Mouse (Mus musculus) heart, embryonic 16.5 days (tissue): ENCODE measurements around the gene Cdc25a. TPM values are rescaled to one million over a fixed set of nuclear protein-coding genes. Genes with fewer than 3 reads are reported as not detected.
A peak's percentile ranks its signal among the peaks of the same experiment; 100 is the strongest.

ENCODE experiments used
- ATAC-seq: fragments of 200-750 bp; cut with Nextera tagmentation; replicated peaks from 2 replicates; pipeline ENCODE4 v1.8.0; 2017; ENCODE audit warnings: moderate number of reproducible peaks; ENCODE audit not compliant: insufficient read depth, low FRiP score; ENCODE audit errors: extremely low read depth
- H3K27ac ChIP-seq: fragments of 300-500 bp; sonication (generic); 2 replicates; pipeline ENCODE4 v1.5.1; 2014; ENCODE audit warnings: mild to moderate bottlenecking, low read length, control low read depth, moderate library complexity
- H3K27me3 ChIP-seq: fragments of 300-500 bp; sonication (generic); 2 replicates; pipeline ENCODE4 v1.6.1; 2014; ENCODE audit warnings: low read length, mixed read lengths; ENCODE audit not compliant: control insufficient read depth, insufficient read depth
- H3K36me3 ChIP-seq: fragments of 300-500 bp; sonication (generic); 2 replicates; pipeline ENCODE4 v1.6.1; 2014; ENCODE audit not compliant: control insufficient read depth, insufficient read depth
- H3K4me1 ChIP-seq: fragments of 300-500 bp; sonication (generic); 2 replicates; pipeline ENCODE4 v1.6.1; 2014; ENCODE audit warnings: low read length, mixed read lengths; ENCODE audit not compliant: control insufficient read depth, insufficient read depth
- H3K4me2 ChIP-seq: fragments of 300-500 bp; sonication (generic); 2 replicates; pipeline ENCODE4 v1.6.1; 2014; ENCODE audit warnings: low read depth, mild to moderate bottlenecking, control low read depth, low read length
- H3K4me3 ChIP-seq: fragments of 300-500 bp; sonication (generic); 2 replicates; pipeline ENCODE4 v1.5.1; 2014; ENCODE audit warnings: mild to moderate bottlenecking, control low read depth, low read length
- H3K9ac ChIP-seq: fragments of 300-500 bp; sonication (generic); 2 replicates; pipeline ENCODE4 v1.6.1; 2014; ENCODE audit warnings: low read length, control low read depth
- H3K9me3 ChIP-seq: fragments of 300-500 bp; sonication (generic); replicated peaks from 2 replicates; pipeline ENCODE4 v1.6.1; 2016; ENCODE audit warnings: low read length; ENCODE audit not compliant: control insufficient read depth
- WGBS: fragments of 180-500 bp; shearing (Covaris S2); extraction: QIAGEN DNeasy Blood & Tissue Kit; methylation state at CpG from one replicate; pipeline ENCODE4 v1.1.7; 2014; 5-methylcytosine and 5-hydroxymethylcytosine counted together
- polyA plus RNA-seq: library from polyadenylated mRNA; unstranded; fragments of >200 nt; fragmentation: Nextera tagmentation; extraction: Ambion mirVana; gene quantifications from 2 replicates; pipeline ENCODE4 v1.2.1, GENCODE M21; 2015

Gene Cdc25a
- polyA plus RNA-seq, 1 experiment from 2014 or later, result 14.3 TPM

DNA sequence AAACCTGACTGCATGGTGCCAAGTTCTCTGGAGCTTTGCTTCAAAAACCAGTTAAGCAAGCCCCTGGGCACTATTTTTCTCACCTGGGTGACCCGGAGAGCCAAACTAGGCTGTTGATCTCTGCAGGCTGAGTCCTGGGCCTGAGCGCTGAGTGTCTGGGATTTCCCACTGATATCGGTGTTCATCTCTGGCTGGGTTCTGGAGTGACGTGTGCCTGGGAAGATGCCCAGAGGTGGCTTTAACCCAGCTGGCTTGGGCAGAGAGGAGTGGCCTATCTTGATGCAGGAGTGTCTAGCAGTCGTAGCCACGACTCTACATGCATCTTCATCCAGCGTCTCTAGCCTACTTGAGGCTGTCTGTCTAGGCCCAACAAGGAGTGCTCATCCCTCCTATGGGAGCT lies 36.4 kb downstream of the Cdc25a start:
- no peak overlapping the region for H3K4me2 ChIP-seq
- no peaks in the 10 kb centered on the region for H3K36me3 ChIP-seq
- H3K4me1 ChIP-seq, result no peaks in the 10 kb centered on the region; the same call in 1 of the 2 replicates
- 73% methylated on average over 7 of the region's 7 CpGs for WGBS
- H3K9ac ChIP-seq, result no peak overlapping the region
- H3K4me3 ChIP-seq, result no peak overlapping the region
- no peaks in the 10 kb centered on the region for H3K27me3 ChIP-seq
- H3K27ac ChIP-seq, result no peak overlapping the region
- no peaks in the 10 kb centered on the region for H3K9me3 ChIP-seq
- ATAC-seq, result no peak

GRCm38 (mm10) chr9:109914269-109914926 lies 39.0 kb downstream of the Cdc25a start:
- Histone ChIP-seq H3K36me3 (no peaks in the 10 kb centered on the region), H3K4me1 (no peaks in the 10 kb centered on the region), H3K27ac (no peak overlapping the region), H3K4me2 (no peak overlapping the region), H3K4me3 (no peak overlapping the region), H3K9me3 (no peaks in the 10 kb centered on the region), H3K9ac (no peak overlapping the region), H3K27me3 (no peaks in the 10 kb centered on the region)
- WGBS, result 56% methylated on average over 4 of the region's 4 CpGs
- no peak for ATAC-seq

- Histone ChIP-seq H3K27me3 (no peaks in the 10 kb centered on the region), H3K4me3 (no peak overlapping the region), H3K9ac (no peak overlapping the region), H3K36me3 (no peaks in the 10 kb centered on the region), H3K4me2 (no peak overlapping the region), H3K9me3 (no peaks in the 10 kb centered on the region), H3K4me1 (no peaks in the 10 kb centered on the region), H3K27ac (no peak overlapping the region)
- 64% methylated on average over 2 of the region's 2 CpGs for WGBS
- ATAC-seq, result no peak
Observed at GRCm38 (mm10) chr9:109917931-109918330, 42.6 kb downstream of the Cdc25a start.

DNA sequence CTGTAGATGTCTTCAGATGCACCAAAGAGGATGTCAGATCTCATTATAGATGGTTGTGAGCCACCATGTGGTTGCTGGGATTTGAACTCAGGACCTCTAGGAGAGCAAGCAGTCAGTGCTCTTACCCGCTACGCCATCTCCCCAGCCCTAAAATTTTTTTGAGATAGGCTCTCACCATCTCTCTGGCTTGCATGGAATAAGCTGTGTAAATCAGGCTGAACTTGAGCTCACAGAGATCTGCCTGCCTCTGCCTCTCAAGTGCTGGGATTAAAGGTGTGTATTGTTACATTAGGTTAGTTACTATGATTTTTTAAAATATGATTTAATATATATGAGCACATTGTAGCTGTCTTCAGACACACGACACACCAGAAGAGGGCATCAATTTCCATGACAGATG lies 53.8 kb downstream of the Cdc25a start:
- Histone ChIP-seq H3K9me3 (no peaks in the 10 kb centered on the region), H3K9ac (no peak overlapping the region)
- WGBS, result 96% methylated on average over 3 of the region's 3 CpGs

GRCm38 (mm10) chr9:109930063-109930462 lies 54.7 kb downstream of the Cdc25a start:
- no peaks in the 10 kb centered on the region for H3K36me3 ChIP-seq
- H3K4me2 ChIP-seq, result no peak overlapping the region
- H3K27ac ChIP-seq, result no peak overlapping the region
- H3K27me3 ChIP-seq, result no peaks in the 10 kb centered on the region
- 88% methylated on average over 5 of the region's 5 CpGs for WGBS
- no peak overlapping the region for H3K9ac ChIP-seq
- H3K9me3 ChIP-seq, result no peaks in the 10 kb centered on the region
- no peak for ATAC-seq
- H3K4me3 ChIP-seq, result no peak overlapping the region
- H3K4me1 ChIP-seq, result peaks cover 16% of the 10 kb centered on the region

More for the DNA sequence above, 53.8 kb downstream of the Cdc25a start:
- Histone ChIP-seq H3K36me3 (no peaks in the 10 kb centered on the region), H3K4me3 (no peak overlapping the region), H3K4me2 (no peak overlapping the region), H3K27me3 (no peaks in the 10 kb centered on the region), H3K4me1 (peaks cover 10% of the 10 kb centered on the region), H3K27ac (no peak overlapping the region)
- ATAC-seq, result no peak

DNA sequence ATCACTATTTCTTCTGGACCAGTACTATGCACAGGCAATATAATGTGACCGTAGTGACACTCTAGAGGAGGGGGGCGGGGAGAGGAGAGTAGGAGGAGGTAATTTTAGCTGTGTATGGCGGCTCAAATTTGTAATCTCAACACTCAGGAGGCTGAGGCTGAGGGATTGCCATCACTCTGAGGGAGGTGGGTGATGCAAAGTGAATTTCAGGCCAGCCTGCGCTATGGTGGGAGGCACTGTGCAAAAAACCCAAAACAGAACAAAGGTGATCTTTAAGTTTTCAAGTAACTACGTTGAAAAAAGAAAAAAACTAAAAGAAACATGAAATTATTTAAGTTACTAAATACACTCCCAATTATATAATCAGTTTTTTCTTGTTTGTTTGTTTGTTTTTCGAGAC lies 55.4 kb downstream of the Cdc25a start:
- peak overlapping the region; percentile 96 for H3K4me3 ChIP-seq
- 58% methylated on average over 6 of the region's 6 CpGs for WGBS
- no peaks in the 10 kb centered on the region for H3K36me3 ChIP-seq
- H3K4me1 ChIP-seq, result peaks cover 16% of the 10 kb centered on the region
- no peaks in the 10 kb centered on the region for H3K9me3 ChIP-seq
- H3K27me3 ChIP-seq, result no peaks in the 10 kb centered on the region
- H3K4me2 ChIP-seq, result peak overlapping the region; percentile 78
- H3K9ac ChIP-seq, result peak overlapping the region; percentile 99
- peak overlapping the region; percentile 98 for H3K27ac ChIP-seq
- no peak for ATAC-seq

GRCm38 (mm10) chr9:109931257-109932171 lies 56.1 kb downstream of the Cdc25a start, which contains the start of gene Map4:
TSS of gene Map4 (plus strand) at chr9:109931460.
- H3K4me1 ChIP-seq, result peaks cover 16% of the 10 kb centered on the region
- peak within 1 kb of the TSS; percentile 99 for H3K9ac ChIP-seq
- peak; percentile 96 for ATAC-seq
- WGBS, result under 1% methylated on average over 89 of the region's 94 CpGs
- no peaks in the 10 kb centered on the region for H3K27me3 ChIP-seq
- H3K36me3 ChIP-seq, result no peaks in the 10 kb centered on the region
- H3K4me2 ChIP-seq, result peak within 1 kb of the TSS; percentile 78
- peak within 1 kb of the TSS; percentile 96 for H3K4me3 ChIP-seq
- peak within 1 kb of the TSS; percentile 98 for H3K27ac ChIP-seq
- no peaks in the 10 kb centered on the region for H3K9me3 ChIP-seq

GRCm38 (mm10) chr9:109932361-109932755 lies 57.0 kb downstream of the Cdc25a start:
- no peak; the same call in 1 of the 2 replicates for ATAC-seq
- Histone ChIP-seq H3K9me3 (no peaks in the 10 kb centered on the region), H3K27me3 (no peaks in the 10 kb centered on the region), H3K4me1 (peaks cover 21% of the 10 kb centered on the region), H3K4me3 (peak overlapping the region; percentile 96), H3K9ac (peak overlapping the region; percentile 99), H3K4me2 (peak overlapping the region; percentile 78), H3K36me3 (no peaks in the 10 kb centered on the region), H3K27ac (peak overlapping the region; percentile 98)
- under 1% methylated on average over 20 of the region's 20 CpGs for WGBS
